Mouse (Mus musculus) embryo, embryonic 11 days (tissue): ENCODE data around the gene Pcif1.
"Not testable (repeated sequence)": the region's sequence is repeated elsewhere in the genome, so short reads cannot be mapped to it uniquely, and the experiment has no call there.

Experiments
- DNase-seq: peaks from one replicate; pipeline ENCODE4 v3.0.0-alpha.2; 2015

Gene Pcif1

GRCm38 (mm10) chr2:164867566-164867965 lies 11.5 kb upstream of the Pcif1 start:
- DNase-seq: no peak

GRCm38 (mm10) chr2:164868491-164868890 lies 10.6 kb upstream of the Pcif1 start:
- no peak for DNase-seq

- DNase-seq: no peak
Observed at GRCm38 (mm10) chr2:164871602-164872303, 7.4 kb upstream of the Pcif1 start.

- DNase-seq: no peak
Observed at GRCm38 (mm10) chr2:164873621-164874020, 5.5 kb upstream of the Pcif1 start.

DNA sequence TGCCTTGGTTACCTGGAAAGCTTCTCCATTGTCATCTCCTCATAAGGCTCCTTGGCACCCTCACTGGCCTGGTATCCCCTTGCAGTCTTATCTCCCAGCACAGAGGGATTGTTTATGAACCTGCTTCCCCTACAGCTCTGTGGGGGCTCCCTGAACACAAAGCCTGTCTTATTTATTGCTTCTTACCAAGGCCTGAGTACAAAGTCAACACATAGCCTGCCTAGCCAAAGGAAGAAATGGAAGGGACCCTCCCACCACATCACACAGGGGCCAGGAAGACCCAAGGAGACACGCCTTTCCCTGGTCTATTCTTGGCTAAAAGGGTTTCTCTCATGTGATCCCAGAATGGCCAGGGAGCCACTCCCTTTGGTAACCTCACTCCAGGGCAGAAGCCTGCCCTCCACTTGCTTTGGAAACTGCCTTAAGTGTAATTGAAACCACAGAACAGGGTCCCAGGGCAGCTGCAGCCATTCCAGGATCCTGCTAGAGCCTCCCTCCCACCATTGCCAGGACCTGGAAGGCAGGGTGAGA lies 4.8 kb upstream of the Pcif1 start:
- DNase-seq: peak; percentile 45

DNA sequence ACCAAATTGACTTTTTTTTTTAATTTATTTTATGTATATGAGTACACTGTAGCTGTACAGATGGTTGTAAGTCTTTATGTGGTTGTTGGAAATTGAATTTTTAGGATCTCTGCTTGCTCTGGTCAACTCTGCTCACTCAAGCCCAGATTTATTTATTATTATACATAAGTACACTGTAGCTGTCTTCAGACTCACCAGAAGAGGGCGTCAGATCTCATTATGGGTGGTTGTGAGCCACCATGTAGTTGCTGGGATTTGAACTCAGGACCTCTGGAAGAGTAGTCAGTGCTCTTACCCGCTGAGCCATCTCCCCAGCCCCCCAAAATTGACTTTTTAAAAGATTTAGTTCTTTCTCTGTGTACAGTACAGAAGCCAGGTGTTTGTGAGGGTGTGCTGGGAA lies 3.5 kb upstream of the Pcif1 start:
- DNase-seq: not testable (repeated sequence)

DNA sequence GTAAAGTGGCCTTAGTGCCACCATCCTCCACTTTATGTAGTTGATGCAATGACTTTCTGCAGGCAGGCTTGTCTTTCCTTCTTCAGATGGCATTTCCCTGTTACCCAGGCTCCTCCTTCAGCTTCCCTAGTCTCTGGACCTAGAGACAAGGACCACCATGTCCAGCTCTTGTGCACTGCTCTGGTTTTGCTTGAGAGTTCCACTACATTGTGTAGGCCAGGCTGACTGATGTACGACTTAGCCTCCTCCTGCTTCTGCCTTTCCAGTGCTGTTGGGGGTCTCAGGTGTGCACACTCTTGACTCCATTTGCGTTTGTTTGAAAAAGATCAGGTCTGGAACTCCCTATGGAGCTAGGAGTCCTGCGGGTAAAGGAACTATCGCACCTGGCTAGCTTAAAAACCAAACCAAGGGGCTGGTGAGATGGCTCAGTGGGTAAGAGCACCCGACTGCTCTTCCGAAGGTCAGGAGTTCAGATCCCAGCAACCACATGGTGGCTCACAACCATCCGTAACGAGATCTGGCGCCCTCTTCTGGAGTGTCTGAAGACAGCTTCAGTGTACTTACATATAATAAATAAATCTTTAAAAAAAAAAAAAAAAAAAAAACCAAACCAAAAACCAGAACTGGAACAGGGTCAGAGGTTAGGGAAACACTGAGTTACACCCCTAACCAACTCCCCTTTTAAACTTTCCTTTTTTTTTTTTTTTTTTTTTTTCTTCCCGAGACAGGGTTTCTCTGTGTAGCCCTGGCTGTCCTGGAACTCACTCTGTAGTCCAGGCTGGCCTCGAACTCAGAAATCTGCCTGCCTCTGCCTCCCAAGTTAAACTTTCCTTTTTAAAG lies 1.5 kb upstream of the Pcif1 start:
- not testable (repeated sequence) for DNase-seq

- peak; percentile 74 for DNase-seq
Observed at GRCm38 (mm10) chr2:164878509-164879227, 436 bp upstream of the Pcif1 start.

- peak; percentile 97 for DNase-seq
Observed at GRCm38 (mm10) chr2:164879568-164880277, 619 bp downstream of the Pcif1 start.

GRCm38 (mm10) chr2:164882619-164883018 lies 3.5 kb downstream of the Pcif1 start:
- peak; percentile 43 for DNase-seq

DNA sequence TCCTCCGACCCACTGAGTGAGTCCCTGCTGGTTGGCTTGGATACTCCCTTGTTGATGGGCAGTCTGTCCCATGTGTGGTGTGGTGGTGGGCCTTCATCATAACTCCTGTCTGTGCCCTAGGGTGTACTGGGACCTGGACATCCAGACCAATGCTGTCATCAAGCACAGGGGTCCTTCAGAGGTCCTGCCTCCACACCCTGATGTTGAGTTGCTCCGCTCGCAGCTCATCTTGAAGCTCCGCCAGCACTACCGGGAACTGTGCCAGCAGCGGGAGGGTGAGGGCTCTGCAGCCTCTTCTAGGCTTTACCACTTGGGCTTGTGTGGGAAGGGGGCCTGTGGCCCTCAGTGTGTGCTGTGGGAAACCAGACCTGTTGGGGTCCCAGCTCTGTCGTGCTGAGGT lies 6.7 kb downstream of the Pcif1 start:
- no peak for DNase-seq

GRCm38 (mm10) chr2:164886617-164887016 lies 7.5 kb downstream of the Pcif1 start:
- no peak for DNase-seq

DNA sequence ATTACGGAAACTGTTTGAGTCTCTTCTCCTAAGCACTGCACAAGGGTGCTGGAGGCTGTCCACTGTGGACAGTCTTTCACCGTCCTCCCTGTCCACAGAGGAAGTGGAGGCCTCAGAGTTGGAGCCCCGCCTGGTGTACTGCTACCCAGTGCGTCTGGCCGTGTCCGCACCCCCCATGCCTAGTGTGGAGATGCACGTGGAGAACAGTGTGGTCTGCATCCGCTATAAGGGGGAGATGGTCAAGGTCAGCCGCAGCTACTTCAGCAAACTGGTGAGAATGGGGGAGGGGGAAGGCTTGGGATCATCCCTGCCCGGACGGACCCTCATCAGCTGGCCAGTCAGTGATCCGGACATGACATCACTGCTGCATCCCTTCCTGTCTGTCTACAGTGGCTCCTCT lies 9.9 kb downstream of the Pcif1 start:
- no peak for DNase-seq

GRCm38 (mm10) chr2:164889960-164890359 lies 10.9 kb downstream of the Pcif1 start:
- DNase-seq: no peak

DNA sequence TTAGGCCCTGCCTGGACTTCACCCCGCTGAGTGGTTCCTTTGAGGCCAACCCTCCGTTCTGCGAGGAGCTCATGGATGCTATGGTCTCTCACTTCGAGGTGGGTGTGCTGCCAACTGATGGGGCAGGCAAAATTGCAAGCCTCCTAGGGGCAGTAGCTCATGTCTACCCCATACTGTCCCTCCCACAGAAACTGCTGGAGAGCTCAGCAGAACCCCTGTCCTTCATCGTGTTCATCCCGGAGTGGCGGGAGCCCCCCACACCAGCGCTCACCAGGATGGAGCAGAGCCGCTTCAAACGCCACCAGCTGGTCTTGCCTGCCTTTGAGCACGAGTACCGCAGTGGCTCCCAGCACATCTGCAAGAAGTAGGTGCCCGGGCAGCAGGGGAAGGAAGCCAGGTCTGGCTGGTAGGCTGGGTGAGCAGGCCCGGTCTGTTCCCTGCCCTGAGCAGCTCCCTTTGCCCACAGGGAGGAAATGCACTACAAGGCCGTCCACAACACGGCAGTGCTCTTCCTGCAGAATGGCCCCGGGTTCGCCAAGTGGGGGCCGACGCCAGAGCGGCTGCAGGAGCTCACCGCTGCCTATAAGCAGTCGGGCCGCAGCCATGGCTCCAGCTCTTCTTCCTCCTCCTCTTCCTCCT lies 11.4 kb downstream of the Pcif1 start:
- DNase-seq: no peak

GRCm38 (mm10) chr2:164891056-164891834 lies 12.1 kb downstream of the Pcif1 start:
- DNase-seq: no peak

GRCm38 (mm10) chr2:164891908-164892695 lies 13.0 kb downstream of the Pcif1 start:
- no peak for DNase-seq

DNA sequence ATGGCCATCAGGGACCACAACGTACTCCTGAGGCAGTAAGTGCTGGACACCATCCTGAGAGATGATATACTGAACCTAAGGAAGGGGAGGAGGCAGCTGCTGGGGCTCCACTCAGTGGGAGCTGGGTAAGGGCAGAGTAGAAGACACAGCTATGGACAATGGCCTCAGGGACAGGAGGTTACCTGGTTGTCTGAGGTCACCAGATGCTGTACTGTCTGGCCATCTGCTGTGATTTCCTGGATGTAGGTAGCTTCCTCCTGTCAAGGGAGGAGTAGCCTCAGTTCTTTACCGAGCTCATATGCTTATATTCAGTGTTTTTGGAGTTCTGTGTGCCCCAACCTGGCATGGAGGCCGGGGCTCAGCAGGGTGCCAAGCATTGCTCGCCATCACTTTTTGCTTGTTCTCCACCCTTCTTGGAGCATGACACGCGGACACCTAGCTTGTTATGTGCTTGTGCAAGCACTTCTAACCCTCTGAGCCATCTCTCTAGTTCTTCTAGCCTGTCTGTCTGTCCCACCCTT lies 13.7 kb downstream of the Pcif1 start:
- no peak for DNase-seq

DNA sequence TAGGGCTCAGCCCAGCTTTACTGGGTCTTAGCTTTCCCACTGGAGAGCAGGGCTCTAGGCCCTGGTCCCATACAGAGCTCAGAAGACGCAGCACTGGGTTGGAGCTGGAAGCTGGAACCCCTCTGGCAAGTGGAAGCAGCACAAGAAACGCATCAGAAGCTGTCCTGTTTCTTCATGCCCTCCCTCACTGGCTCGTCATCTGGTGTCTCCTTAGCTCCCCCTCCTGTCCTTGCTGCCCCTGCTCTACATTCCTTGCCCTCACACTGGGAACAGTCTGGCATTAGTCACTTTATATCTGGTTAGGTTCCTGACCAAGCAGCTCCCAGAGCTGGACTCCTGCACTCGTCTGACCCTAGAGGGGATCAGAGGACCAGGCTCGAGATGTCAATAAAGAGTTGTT lies 14.9 kb downstream of the Pcif1 start:
- DNase-seq: no peak

DNA sequence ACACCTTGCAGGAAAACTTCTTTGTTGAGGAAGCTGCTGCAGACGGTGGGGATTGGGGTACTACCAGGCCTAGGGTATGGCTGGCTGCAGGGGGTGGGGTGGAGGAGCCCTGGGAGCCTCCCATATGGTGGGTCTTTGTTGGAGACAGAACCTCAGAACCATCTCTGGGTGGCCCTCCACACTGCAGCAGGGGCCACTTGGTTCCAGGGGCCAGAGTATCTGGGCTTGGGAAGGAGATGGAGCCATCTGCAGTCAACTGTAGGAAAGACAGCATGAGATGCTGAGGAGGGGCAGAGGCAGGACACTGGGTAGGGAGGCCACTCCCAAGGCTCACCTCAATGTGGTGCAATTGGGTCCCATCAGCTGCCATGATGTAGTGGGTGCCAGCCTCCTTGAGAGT lies 15.5 kb downstream of the Pcif1 start:
- DNase-seq: no peak
